17 mouse cellular contexts compared by ENCODE assay signal in genomic region chr11:72010367-72010766, GRCm38 (mm10). TPM values are rescaled to one million over a fixed set of nuclear protein-coding genes. Genes with fewer than 3 reads are reported as not detected.
DNase-seq lines count a peak whose midpoint lies in the region; ATAC-seq and TF ChIP-seq lines count a peak whose summit lies in the region.
"Had no signal": no experiment of that assay in that cellular context is flagged by ENCODE, and none has a peak within 500 bp of the region (broad histone marks: within the 10 kb centered on the region; RNA-seq: fewer than 3 reads in every experiment).

No protein-coding gene starts in this region.

- no peaks in the 10 kb centered on the region for H3K79me2 ChIP-seq in liver, adult 2 months (ENCODE audit: control insufficient read depth, insufficient read depth, low read length)

- no peak for TF ChIP-seq POLR2A in liver, adult 2 months (IDR thresholded peaks at IDR 0.05; ENCODE audit: extremely low read depth, insufficient read depth, low read length)

- H3K4me3 ChIP-seq in liver, adult 2 months (ENCODE audit: insufficient read depth, low read depth, low read length), result no peak overlapping the region
- H3K4me3 ChIP-seq in liver, embryonic 11.5 days (ENCODE audit: low read depth, low read length), result no peak overlapping the region
- no peak overlapping the region for H3K4me3 ChIP-seq in forebrain, embryonic 12.5 days (replicated peaks)
- no peak overlapping the region for H3K4me3 ChIP-seq in midbrain, embryonic 15.5 days
- H3K4me3 ChIP-seq: heart, embryonic 13.5 days; kidney, embryonic 15.5 days; liver, embryonic 15.5 days had no signal

- H3K4me1 ChIP-seq in liver, adult 2 months (ENCODE audit: control insufficient read depth, insufficient read depth, low read length), result no peaks in the 10 kb centered on the region
- peaks cover 4% of the 10 kb centered on the region; the same call in 1 of the 2 replicates for H3K4me1 ChIP-seq in liver, embryonic 11.5 days (replicated peaks; ENCODE audit: control insufficient read depth, insufficient read depth, low read length)
- peaks cover 33% of the 10 kb centered on the region for H3K4me1 ChIP-seq in forebrain, embryonic 12.5 days
- peaks cover 22% of the 10 kb centered on the region for H3K4me1 ChIP-seq in midbrain, embryonic 15.5 days

- no peak overlapping the region for H3K4me2 ChIP-seq in liver, embryonic 11.5 days
- no peak overlapping the region for H3K4me2 ChIP-seq in forebrain, embryonic 12.5 days
- H3K4me2 ChIP-seq in midbrain, embryonic 15.5 days, result no peak overlapping the region
- H3K4me2 ChIP-seq: heart, embryonic 13.5 days; kidney, embryonic 15.5 days; liver, embryonic 15.5 days had no signal

- H3K27ac ChIP-seq in liver, adult 2 months (replicated peaks; ENCODE audit: insufficient read depth, low read depth, low read length), result no peak overlapping the region
- no peak overlapping the region for H3K27ac ChIP-seq in liver, embryonic 11.5 days (ENCODE audit: low read depth, low read length)
- 0 out of 2 replicates have a peak overlapping the region, but pooled peaks have one; percentile 75 for H3K27ac ChIP-seq in forebrain, embryonic 12.5 days
- H3K27ac ChIP-seq in midbrain, embryonic 15.5 days, result peak overlapping the region; percentile 76
- H3K27ac ChIP-seq: heart, embryonic 13.5 days; kidney, embryonic 15.5 days; liver, embryonic 15.5 days; macrophage had no signal

- TF ChIP-seq CTCF in liver, adult 2 months (IDR thresholded peaks at IDR 0.05; ENCODE audit: low read depth, low read length), result no peak

- H3K9ac ChIP-seq in liver, adult 2 months (ENCODE audit: low read depth, low read length), result no peak overlapping the region
- H3K9ac ChIP-seq in liver, embryonic 11.5 days (ENCODE audit: low read depth, low read length), result no peak overlapping the region
- no peak overlapping the region for H3K9ac ChIP-seq in forebrain, embryonic 12.5 days
- H3K9ac ChIP-seq in midbrain, embryonic 15.5 days, result no peak overlapping the region
- H3K9ac ChIP-seq: heart, embryonic 13.5 days; kidney, embryonic 15.5 days; liver, embryonic 15.5 days had no signal

- no peaks in the 10 kb centered on the region for H3K9me3 ChIP-seq in liver, embryonic 11.5 days (ENCODE audit: control insufficient read depth, low read length)
- no peaks in the 10 kb centered on the region for H3K9me3 ChIP-seq in forebrain, embryonic 12.5 days
- no peaks in the 10 kb centered on the region for H3K9me3 ChIP-seq in midbrain, embryonic 15.5 days
- H3K9me3 ChIP-seq: heart, embryonic 13.5 days; kidney, embryonic 15.5 days; liver, embryonic 15.5 days had no signal

- 9% methylated on average over 5 of the region's 5 CpGs for WGBS in liver, adult 2 months
- 51% methylated on average over 5 of the region's 5 CpGs for WGBS in liver, embryonic 11.5 days
- 37% methylated on average over 5 of the region's 5 CpGs for WGBS in forebrain, embryonic 12.5 days
- 38% methylated on average over 5 of the region's 5 CpGs for WGBS in midbrain, embryonic 15.5 days

- H3K27me3 ChIP-seq in liver, adult 2 months (ENCODE audit: control insufficient read depth, insufficient read depth, low read length), result no peaks in the 10 kb centered on the region
- H3K27me3 ChIP-seq in liver, embryonic 11.5 days (replicated peaks; ENCODE audit: control insufficient read depth, insufficient read depth, low read length), result peaks cover 3% of the 10 kb centered on the region
- H3K27me3 ChIP-seq in forebrain, embryonic 12.5 days, result peaks cover 25% of the 10 kb centered on the region
- H3K27me3 ChIP-seq in midbrain, embryonic 15.5 days (replicated peaks), result no peaks in the 10 kb centered on the region
- H3K27me3 ChIP-seq: CH12.LX; liver, embryonic 15.5 days had no signal

- no peaks in the 10 kb centered on the region for H3K36me3 ChIP-seq in liver, adult 2 months (ENCODE audit: control insufficient read depth, insufficient read depth, low read length)
- H3K36me3 ChIP-seq in liver, embryonic 11.5 days (ENCODE audit: control insufficient read depth, insufficient read depth, low read length), result no peaks in the 10 kb centered on the region
- H3K36me3 ChIP-seq in forebrain, embryonic 12.5 days (replicated peaks), result no peaks in the 10 kb centered on the region
- H3K36me3 ChIP-seq in midbrain, embryonic 15.5 days (replicated peaks), result no peaks in the 10 kb centered on the region
- H3K36me3 ChIP-seq: heart, embryonic 13.5 days; kidney, embryonic 15.5 days; liver, embryonic 15.5 days had no signal

- DNase-seq in liver, adult 2 months (ENCODE audit: extremely low read depth, low read depth, low spot score), result peak; percentile 30
- DNase-seq in liver, embryonic 11.5 days (ENCODE audit: low spot score), result no peak
- peak; percentile 57 for DNase-seq in brain, adult 2 months (ENCODE audit: low read depth, low spot score)
- no peak for DNase-seq in kidney, postnatal 14 days
- DNase-seq in urinary bladder, adult 2 months (ENCODE audit: low spot score), result no peak
- DNase-seq: cerebellum, adult 11-12 months; right cerebral cortex, adult 18-20 months; thymus, postnatal 25 days had no signal

- no peak for ATAC-seq in liver, embryonic 11.5 days (replicated peaks; ENCODE audit: low FRiP score)
- ATAC-seq in forebrain, embryonic 12.5 days (ENCODE audit: low FRiP score), result no peak
- ATAC-seq in midbrain, embryonic 15.5 days (replicated peaks), result no peak
- ATAC-seq: Patski had no signal

RNA-seq across cellular contexts. Expression of gene Aipl1, which starts 26.9 kb away (rescaled TPM):
- total RNA-seq in liver, adult 2 months (2014; rRNA removed), result not detected in 2 replicates
- not detected in 2 replicates for polyA plus RNA-seq in liver, adult 2 months (2012; rRNA removed)
- 0.16 and 0.25 TPM in 2 replicates for polyA plus RNA-seq in liver, embryonic 11.5 days (2014; fragmentation: Nextera tagmentation; extraction: Ambion mirVana)
- 0.37 and 0.50 TPM in 2 replicates for polyA plus RNA-seq in forebrain, embryonic 12.5 days (2016; fragmentation: Nextera tagmentation; extraction: Ambion mirVana)
- polyA plus RNA-seq in midbrain, embryonic 15.5 days (2015; fragmentation: Nextera tagmentation; extraction: Ambion mirVana), result 0.45 and 0.49 TPM in 2 replicates
- polyA plus RNA-seq in urinary bladder, adult 2 months (2012; rRNA removed), result 0.32 and 0.41 TPM in 2 replicates
- total RNA-seq: layer of hippocampus, adult 8-10 months had no signal

RNA-seq across cellular contexts. Expression of gene Pimreg, which starts 31.5 kb away (rescaled TPM):
- total RNA-seq in liver, adult 2 months (2014; rRNA removed), result 0.34 TPM in 1 of 2 replicates, not detected in the other
- polyA plus RNA-seq in liver, adult 2 months (2012; rRNA removed), result 0.07 and 0.09 TPM in 2 replicates
- polyA plus RNA-seq in liver, embryonic 11.5 days (2014; fragmentation: Nextera tagmentation; extraction: Ambion mirVana), result 74.9 and 78.5 TPM in 2 replicates
- polyA plus RNA-seq in forebrain, embryonic 12.5 days (2016; fragmentation: Nextera tagmentation; extraction: Ambion mirVana), result 187 and 191 TPM in 2 replicates
- 28.3 and 31.9 TPM in 2 replicates for polyA plus RNA-seq in midbrain, embryonic 15.5 days (2015; fragmentation: Nextera tagmentation; extraction: Ambion mirVana)
- polyA plus RNA-seq in urinary bladder, adult 2 months (2012; rRNA removed), result 2.8 and 3.2 TPM in 2 replicates

Comparison
In these comparisons a context has a peak if more than half of its experiments do, and no peak if none do; other contexts are left out.
1. DNase-seq: peak in liver, adult 2 months (single experiment) and brain, adult 2 months (single experiment); none in liver, embryonic 11.5 days (single experiment), kidney, postnatal 14 days (single experiment) and urinary bladder, adult 2 months (single experiment).
2. H3K27ac ChIP-seq: peak in forebrain, embryonic 12.5 days (single experiment) and midbrain, embryonic 15.5 days (single experiment); none in liver, adult 2 months (single experiment) and liver, embryonic 11.5 days (single experiment).